Mouse (Mus musculus) myocyte (in vitro differentiated cells): ENCODE measurements around the gene Gm21293. TPM values are rescaled to one million over a fixed set of nuclear protein-coding genes. Genes with fewer than 3 reads are reported as not detected.
"Not testable (repeated sequence)": the region's sequence is repeated elsewhere in the genome, so short reads cannot be mapped to it uniquely, and the experiment has no call there.

Source experiments
- H3K27me3 ChIP-seq: one replicate; pipeline ENCODE4 v1.6.1; 2011; ENCODE audit not compliant: control insufficient read depth, insufficient read depth, insufficient read length
- H3K36me3 ChIP-seq: one replicate; pipeline ENCODE4 v1.6.1; 2011; ENCODE audit not compliant: control insufficient read depth, insufficient read depth
- H3K4me2 ChIP-seq: one replicate; pipeline ENCODE4 v1.6.1; 2011; ENCODE audit warnings: low read depth, control low read depth
- H3K4me3 ChIP-seq: one replicate; pipeline ENCODE4 v1.5.1; 2011; ENCODE audit warnings: mild to moderate bottlenecking, control low read depth, moderate library complexity
- H3K79me2 ChIP-seq: one replicate; pipeline ENCODE4 v1.6.1; 2011; ENCODE audit not compliant: control insufficient read depth, insufficient read depth
- H3ac ChIP-seq: one replicate; pipeline ENCODE4 v1.6.1; 2011; ENCODE audit not compliant: control insufficient read depth, insufficient read length
- CEBPB ChIP-seq: IDR thresholded peaks from 2 replicates; pipeline ENCODE4 v1.6.1; 2011; ENCODE audit warnings: mild to moderate bottlenecking, moderate library complexity; ENCODE audit not compliant: poor library complexity, insufficient read depth, severe bottlenecking
- E2F4 ChIP-seq: IDR thresholded peaks from one replicate; pipeline ENCODE4 v1.6.1; 2011; ENCODE audit warnings: mild to moderate bottlenecking, control low read depth, moderate library complexity; ENCODE audit not compliant: insufficient read depth
- MAX ChIP-seq: IDR thresholded peaks from one replicate; pipeline ENCODE4 v1.6.1; 2011; ENCODE audit warnings: low read depth, mild to moderate bottlenecking, control low read depth
- MYOD1 ChIP-seq, 3 experiments: IDR thresholded peaks; one replicate each; pipeline ENCODE4 v1.6.1; 2011; ENCODE audit warnings: control low read depth in 2 of 3, low read depth in 2 of 3, mild to moderate bottlenecking in 2 of 3, moderate library complexity in 1 of 3; ENCODE audit not compliant: insufficient read length in 2 of 3, control insufficient read depth in 1 of 3
- MYOG ChIP-seq, 3 experiments: IDR thresholded peaks; one replicate each; pipeline ENCODE4 v1.6.1; 2011; ENCODE audit warnings: control low read depth in 2 of 3, low read depth in 2 of 3, mild to moderate bottlenecking in 2 of 3; ENCODE audit not compliant: insufficient read length in 2 of 3, control insufficient read depth in 1 of 3, insufficient read depth in 1 of 3
- POLR2A ChIP-seq: IDR thresholded peaks from one replicate; pipeline ENCODE4 v1.6.1; 2011; ENCODE audit warnings: low read depth, mild to moderate bottlenecking, control low read depth, moderate library complexity; ENCODE audit not compliant: insufficient read length
- POLR2AphosphoS2 ChIP-seq: IDR thresholded peaks from one replicate; pipeline ENCODE4 v1.6.1; 2011; ENCODE audit warnings: low read depth, control low read depth; ENCODE audit not compliant: insufficient read length
- REST ChIP-seq: IDR thresholded peaks from one replicate; pipeline ENCODE4 v1.6.1; 2011; ENCODE audit warnings: mild to moderate bottlenecking, control low read depth, moderate library complexity; ENCODE audit not compliant: insufficient read depth, insufficient read length
- SRF ChIP-seq: IDR thresholded peaks from one replicate; pipeline ENCODE4 v1.6.1; 2011; ENCODE audit warnings: low read depth; ENCODE audit not compliant: control insufficient read depth, insufficient read length
- TCF12 ChIP-seq: IDR thresholded peaks from one replicate; pipeline ENCODE4 v1.6.1; 2011; ENCODE audit warnings: mild to moderate bottlenecking, control low read depth; ENCODE audit not compliant: poor library complexity, insufficient read depth, severe bottlenecking
- TCF3 ChIP-seq: IDR thresholded peaks from one replicate; pipeline ENCODE4 v1.6.1; 2011; ENCODE audit warnings: low read depth, control low read depth; ENCODE audit not compliant: insufficient read length
- USF1 ChIP-seq: IDR thresholded peaks from one replicate; pipeline ENCODE4 v1.6.1; 2011; ENCODE audit warnings: low read depth, mild to moderate bottlenecking, control low read depth, moderate library complexity
- polyA plus RNA-seq: library from polyadenylated mRNA; unstranded; fragments of >200 nt; fragmentation: generic; extraction: Trizol; gene quantifications from one replicate; pipeline ENCODE4 v1.2.1, GENCODE M21; 2012; ENCODE audit warnings: missing spikeins

The Gm21293 gene
- not detected for polyA plus RNA-seq

- H3K79me2 ChIP-seq, H3K27me3 ChIP-seq, H3K36me3 ChIP-seq, H3K4me2 ChIP-seq, H3ac ChIP-seq, H3K4me3 ChIP-seq: not testable (repeated sequence)
These were observed at the start of gene Gm21293 for GRCm38 (mm10) chr10:104142687-104143086. TSS of gene Gm21293 (plus strand) at chr10:104142987.

- Histone ChIP-seq H3K79me2 (no peaks in the 10 kb centered on the region), H3K4me3 (no peak overlapping the region), H3ac (no peak overlapping the region), H3K36me3 (no peaks in the 10 kb centered on the region), H3K27me3 (no peaks in the 10 kb centered on the region), H3K4me2 (no peak overlapping the region)
- no peak for TF ChIP-seq CEBPB
- TF ChIP-seq USF1 = no peak
- no peak for TF ChIP-seq TCF3
- no peak for TF ChIP-seq MYOD1 (IDR thresholded peaks at IDR 0.05; ENCODE audit: control insufficient read depth in 1 of 3, insufficient read length in 2 of 3, low read depth in 2 of 3)
- no peak for TF ChIP-seq TCF12
- no peak for TF ChIP-seq MAX
- TF ChIP-seq REST = no peak
- no peak for TF ChIP-seq POLR2A
These were observed 32.7 kb upstream of the Gm21293 start for GRCm38 (mm10) chr10:104110044-104110443.

- H3ac ChIP-seq = no peak overlapping the region
- no peak overlapping the region for H3K4me3 ChIP-seq
- H3K79me2 ChIP-seq = no peaks in the 10 kb centered on the region
- H3K27me3 ChIP-seq = no peaks in the 10 kb centered on the region
- H3K4me2 ChIP-seq = no peak overlapping the region
- TF ChIP-seq MYOG (IDR thresholded peaks at IDR 0.05; ENCODE audit: control insufficient read depth in 1 of 3, insufficient read depth in 1 of 3, insufficient read length in 2 of 3, low read depth in 2 of 3) (no peak), E2F4 (no peak), SRF (no peak), TCF12 (no peak), TCF3 (no peak), USF1 (no peak), MYOD1 (IDR thresholded peaks at IDR 0.05; ENCODE audit: control insufficient read depth in 1 of 3, insufficient read length in 2 of 3, low read depth in 2 of 3) (no peak), POLR2AphosphoS2 (no peak), MAX (no peak), CEBPB (no peak)
- H3K36me3 ChIP-seq = no peaks in the 10 kb centered on the region
These were observed 24.5 kb upstream of the Gm21293 start for GRCm38 (mm10) chr10:104118312-104118711.

- not testable (repeated sequence) for H3K4me2 ChIP-seq, H3K4me3 ChIP-seq, H3ac ChIP-seq
These were observed 8.4 kb downstream of the Gm21293 start, which contains the start of gene Gm6763 for GRCm38 (mm10) chr10:104151197-104151596. TSS of gene Gm6763 (plus strand) at chr10:104151497.

GRCm38 (mm10) chr10:104159706-104160105 is 16.9 kb downstream of the Gm21293 start, which contains the start of gene Gm8764:
TSS of gene Gm8764 (plus strand) at chr10:104160006.
- H3K4me2 ChIP-seq, H3K79me2 ChIP-seq, H3K27me3 ChIP-seq, H3K36me3 ChIP-seq, H3ac ChIP-seq, H3K4me3 ChIP-seq: not testable (repeated sequence)

More at GRCm38 (mm10) chr10:104151197-104151596, 8.4 kb downstream of the Gm21293 start, which contains the start of gene Gm6763:
- H3K27me3 ChIP-seq, H3K79me2 ChIP-seq, H3K36me3 ChIP-seq: not testable (repeated sequence)

GRCm38 (mm10) chr10:104168215-104168614 is 25.4 kb downstream of the Gm21293 start, which contains the start of gene Gm21304:
TSS of gene Gm21304 (plus strand) at chr10:104168515.
- not testable (repeated sequence) for H3K4me3 ChIP-seq, H3K36me3 ChIP-seq, H3K4me2 ChIP-seq, H3ac ChIP-seq, H3K27me3 ChIP-seq, H3K79me2 ChIP-seq

GRCm38 (mm10) chr10:104176724-104177123 is 33.9 kb downstream of the Gm21293 start, which contains the start of gene Gm21312:
TSS of gene Gm21312 (plus strand) at chr10:104177024.
- H3K36me3 ChIP-seq, H3K27me3 ChIP-seq, H3K79me2 ChIP-seq, H3K4me3 ChIP-seq, H3ac ChIP-seq, H3K4me2 ChIP-seq: not testable (repeated sequence)

- H3K4me2 ChIP-seq, H3K79me2 ChIP-seq, H3K36me3 ChIP-seq, H3K4me3 ChIP-seq, H3ac ChIP-seq, H3K27me3 ChIP-seq: not testable (repeated sequence)
These were observed 42.4 kb downstream of the Gm21293 start, which contains the start of gene Gm20765 for GRCm38 (mm10) chr10:104185233-104185632. TSS of gene Gm20765 (plus strand) at chr10:104185533.

GRCm38 (mm10) chr10:104193742-104194141 is 51.0 kb downstream of the Gm21293 start, which contains the start of gene Gm4340:
TSS of gene Gm4340 (plus strand) at chr10:104194042.
- not testable (repeated sequence) for H3K27me3 ChIP-seq, H3K79me2 ChIP-seq, H3K36me3 ChIP-seq

More at GRCm38 (mm10) chr10:104193742-104194141, 51.0 kb downstream of the Gm21293 start, which contains the start of gene Gm4340:
- H3K4me2 ChIP-seq, H3K4me3 ChIP-seq, H3ac ChIP-seq: not testable (repeated sequence)
